Mouse (Mus musculus) left cerebral cortex, adult 2 months (tissue): ENCODE data around the gene Casp8ap2. TPM values are rescaled to one million over a fixed set of nuclear protein-coding genes. Genes with fewer than 3 reads are reported as not detected.

Experiments used
- DNase-seq, 2 experiments: peaks; one replicate each; pipeline ENCODE4 v3.0.0; 2021 to 2022; ENCODE audit warnings: low spot score in 2 of 2, mixed read lengths in 1 of 2; ENCODE audit errors: extremely low spot score in 1 of 2
- H3K27ac ChIP-seq: fragments of 200-600 bp; 2 replicates; pipeline ENCODE4 v1.8.1; 2022
- H3K4me3 ChIP-seq: fragments of 200-600 bp; 2 replicates; pipeline ENCODE4 v1.8.1; 2022
- CTCF ChIP-seq: fragments of 200-600 bp; IDR thresholded peaks from 2 replicates; pipeline ENCODE4 v1.8.1; 2022; ENCODE audit warnings: antibody characterized with exemption, mild to moderate bottlenecking, moderate library complexity
- intact Hi-C: fragments of 180-260 bp; cut with DNase I; formaldehyde crosslinking; loops from one replicate; pipeline ENCODE4 v1.15.1; 2025
- long read RNA-seq, 2 experiments: library from polyadenylated mRNA; stranded (forward); transcript quantifications; one replicate each; pipeline ENCODE4 v2.0.0; 2021; ENCODE audit warnings: borderline mapping rate in 2 of 2
- total RNA-seq, 2 experiments: library from RNA; stranded (reverse); gene quantifications; 2 replicates each; pipeline ENCODE4 v1.2.3; 2021

Gene Casp8ap2
- total RNA-seq: 10 to 100 TPM in 1 of 2 experiments, 1 to 10 TPM in 1; 9.0 to 10.8 TPM
- long read RNA-seq, experiment 1, full-length matches to known transcripts: 8 of 18 reads
- long read RNA-seq, experiment 1, partial matches to known transcripts: 4 of 18 reads
- long read RNA-seq, experiment 1, other reads (novel, unspliced or antisense): 6 of 18 reads
- long read RNA-seq, experiment 2, full-length matches to known transcripts: 6 of 13 reads
- long read RNA-seq, experiment 2, partial matches to known transcripts: 0 of 13 reads
- long read RNA-seq, experiment 2, other reads (novel, unspliced or antisense): 7 of 13 reads

GRCm38 (mm10) chr4:32615034-32615881, at the start of gene Casp8ap2:
Gene Casp8ap2, plus strand, starts transcription at chr4:32615451.
- TF ChIP-seq CTCF: no peak
- Histone ChIP-seq H3K27ac (peak within 1 kb of the TSS; percentile 92), H3K4me3 (peak within 1 kb of the TSS; percentile 95)
- DNase-seq: peak; percentile 96 to 99
- intact Hi-C loops: no loop called here

GRCm38 (mm10) chr4:32569054-32569453, 46.2 kb upstream of the Casp8ap2 start:
- intact Hi-C loops: no loop called here

GRCm38 (mm10) chr4:32569995-32570938, 45.0 kb upstream of the Casp8ap2 start:
- DNase-seq: peak; percentile 49 to 53
- Histone ChIP-seq H3K4me3 (no peak overlapping the region), H3K27ac (peak overlapping the region; percentile 45)
- TF ChIP-seq CTCF: peak; percentile 33
- intact Hi-C loops: loop anchor here (5.0 kb wide), 3 partner anchors 328 to 598 kb away; no protein-coding TSS in a partner anchor

More at GRCm38 (mm10) chr4:32569054-32569453, 46.2 kb upstream of the Casp8ap2 start:
- no peak overlapping the region; the same call in 1 of the 2 replicates for H3K27ac ChIP-seq
- no peak overlapping the region for H3K4me3 ChIP-seq
- no peak for TF ChIP-seq CTCF
- no peak for DNase-seq

- DNase-seq: no peak
- H3K4me3 ChIP-seq: no peak overlapping the region
- no peak for TF ChIP-seq CTCF
- intact Hi-C loops: loop anchor here (5.0 kb wide), 3 partner anchors 329 to 599 kb away; no protein-coding TSS in a partner anchor
- peak overlapping the region; percentile 45; the same call in 1 of the 2 replicates for H3K27ac ChIP-seq
These were observed 44.3 kb upstream of the Casp8ap2 start for GRCm38 (mm10) chr4:32570939-32571317.

GRCm38 (mm10) chr4:32571441-32571840, 43.8 kb upstream of the Casp8ap2 start:
- Histone ChIP-seq H3K4me3 (no peak overlapping the region), H3K27ac (no peak overlapping the region; the same call in 1 of the 2 replicates)
- no peak for DNase-seq
- TF ChIP-seq CTCF: no peak
- intact Hi-C loops: loop anchor here (5.0 kb wide), 3 partner anchors 329 to 599 kb away; no protein-coding TSS in a partner anchor

GRCm38 (mm10) chr4:32572118-32572517, 43.1 kb upstream of the Casp8ap2 start:
- intact Hi-C loops: loop anchor here (1.0 to 5.0 kb wide), 4 partner anchors 330 to 600 kb away; no protein-coding TSS in a partner anchor
- DNase-seq: peak; percentile 38 to 42
- peak; percentile 76 for TF ChIP-seq CTCF
- no peak overlapping the region; the same call in 1 of the 2 replicates for H3K27ac ChIP-seq
- no peak overlapping the region for H3K4me3 ChIP-seq

- no peak overlapping the region for H3K4me3 ChIP-seq
- no peak for DNase-seq
- intact Hi-C loops: loop anchor here (5.0 kb wide), 3 partner anchors 331 to 601 kb away; no protein-coding TSS in a partner anchor
- no peak for TF ChIP-seq CTCF
- H3K27ac ChIP-seq: no peak overlapping the region
These were observed 41.7 kb upstream of the Casp8ap2 start for GRCm38 (mm10) chr4:32573586-32573985.

GRCm38 (mm10) chr4:32574604-32575003, 40.6 kb upstream of the Casp8ap2 start:
- intact Hi-C loops: loop anchor here (5.0 kb wide), 3 partner anchors 332 to 602 kb away; no protein-coding TSS in a partner anchor

GRCm38 (mm10) chr4:32575165-32575564, 40.1 kb upstream of the Casp8ap2 start:
- no peak for TF ChIP-seq CTCF
- no peak for DNase-seq
- intact Hi-C loops: no loop called here
- H3K27ac ChIP-seq: no peak overlapping the region
- no peak overlapping the region for H3K4me3 ChIP-seq

More at GRCm38 (mm10) chr4:32574604-32575003, 40.6 kb upstream of the Casp8ap2 start:
- Histone ChIP-seq H3K4me3 (no peak overlapping the region), H3K27ac (no peak overlapping the region)
- TF ChIP-seq CTCF: peak; percentile 28
- no peak for DNase-seq

GRCm38 (mm10) chr4:32579850-32580249, 35.4 kb upstream of the Casp8ap2 start:
- no peak for TF ChIP-seq CTCF
- no peak for DNase-seq
- intact Hi-C loops: no loop called here

GRCm38 (mm10) chr4:32584181-32584580, 31.1 kb upstream of the Casp8ap2 start:
- no peak for DNase-seq
- intact Hi-C loops: no loop called here
- TF ChIP-seq CTCF: no peak
- Histone ChIP-seq H3K4me3 (no peak overlapping the region), H3K27ac (no peak overlapping the region)

More at GRCm38 (mm10) chr4:32579850-32580249, 35.4 kb upstream of the Casp8ap2 start:
- Histone ChIP-seq H3K4me3 (no peak overlapping the region), H3K27ac (no peak overlapping the region)
